Comparison of ENCODE assay signal across 12 mouse cellular contexts in the genomic region with DNA sequence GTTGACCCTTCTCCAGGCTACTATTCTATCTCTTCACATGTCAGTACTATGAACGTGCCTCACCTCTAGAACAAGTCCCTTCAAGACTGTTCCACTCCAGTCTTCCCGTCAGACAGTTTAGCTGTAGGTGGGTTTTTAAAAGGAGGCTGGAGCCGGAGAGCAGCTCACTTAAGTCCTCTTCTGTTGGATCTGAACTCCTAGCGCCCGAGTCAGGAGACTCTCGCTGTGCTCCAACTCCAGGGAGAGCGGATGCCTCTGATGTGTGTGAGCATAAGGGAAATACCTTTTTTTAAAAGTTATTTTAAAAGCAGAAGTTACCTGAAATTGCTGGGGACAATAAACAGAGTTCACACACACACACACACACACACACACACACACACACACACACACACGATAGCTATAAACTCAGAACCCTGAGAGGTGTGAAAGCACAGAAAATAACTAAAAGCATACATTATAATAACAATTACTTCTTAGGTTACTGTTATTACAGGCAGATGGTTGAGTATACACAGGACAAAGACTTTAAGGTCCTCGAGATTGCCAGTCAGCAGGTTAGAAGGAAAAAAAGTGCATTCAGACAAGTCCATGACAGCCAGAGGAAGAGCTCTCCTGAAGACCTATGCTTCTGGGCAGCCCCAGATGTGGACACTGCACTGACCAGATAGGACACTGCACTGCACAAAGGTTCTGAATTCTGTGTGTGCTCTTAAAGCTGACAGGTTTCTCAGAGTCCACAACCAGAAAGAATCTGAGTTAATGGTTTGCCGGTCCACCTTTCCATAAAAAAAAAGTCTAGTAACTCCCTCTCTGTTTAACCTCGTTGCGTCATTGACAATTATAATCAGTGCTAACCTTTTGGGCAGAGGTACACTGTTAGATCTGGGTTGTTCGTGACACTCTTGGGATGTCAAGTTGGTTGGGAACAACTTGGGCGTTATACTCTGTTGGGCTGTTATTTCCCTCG.
"Had no signal": no experiment of that assay in that cellular context is flagged by ENCODE, and none has a peak within 500 bp of the region (broad histone marks: within the 10 kb centered on the region; RNA-seq: fewer than 3 reads in every experiment).

No protein-coding gene starts in this region.

- H3K27me3 ChIP-seq: limb, embryonic 12.5 days; liver, embryonic 15.5 days; lung, embryonic 15.5 days; neural tube, embryonic 12.5 days had no signal

- DNase-seq: kidney, postnatal 4 days; liver; lung, postnatal 36 days; midbrain, embryonic 14.5 days; thymus, adult 2 months; thymus, postnatal 25 days had no signal

- H3K27ac ChIP-seq: layer of hippocampus, adult 2 months; limb, embryonic 12.5 days; liver, embryonic 15.5 days; neural tube, embryonic 12.5 days had no signal

- H3K9ac ChIP-seq: limb, embryonic 12.5 days; liver, embryonic 15.5 days; lung, embryonic 15.5 days; neural tube, embryonic 12.5 days had no signal

- H3K9me3 ChIP-seq: limb, embryonic 12.5 days; liver, embryonic 15.5 days; lung, embryonic 15.5 days; neural tube, embryonic 12.5 days had no signal

- H3K36me3 ChIP-seq: liver, embryonic 15.5 days; lung, embryonic 15.5 days; neural tube, embryonic 12.5 days had no signal

- ATAC-seq: intestine, embryonic 16.5 days had no signal

- H3K4me2 ChIP-seq: limb, embryonic 12.5 days; liver, embryonic 15.5 days; lung, embryonic 15.5 days; neural tube, embryonic 12.5 days had no signal

- H3K4me3 ChIP-seq: layer of hippocampus, adult 2 months; limb, embryonic 12.5 days; liver, embryonic 15.5 days; lung, embryonic 15.5 days; neural tube, embryonic 12.5 days had no signal
